Mouse (Mus musculus) MEL (cell line): ENCODE results near the gene Fsip1. TPM values are rescaled to one million over a fixed set of nuclear protein-coding genes. Genes with fewer than 3 reads are reported as not detected.
"Not testable (repeated sequence)": the region's sequence is repeated elsewhere in the genome, so short reads cannot be mapped to it uniquely, and the experiment has no call there.

ENCODE experiments used
- DNase-seq: peaks from one replicate; pipeline ENCODE4 v3.0.0; 2011; ENCODE audit warnings: low read depth, low spot score
- H3K27ac ChIP-seq: 2 replicates; pipeline ENCODE4 v1.5.1; 2012; ENCODE audit warnings: low read depth, mild to moderate bottlenecking, control low read depth, low read length, moderate library complexity; ENCODE audit not compliant: control insufficient read depth
- H3K27me3 ChIP-seq, 2 experiments: fragments of 150-350 bp in 1 of 2; sonication (generic) in 1 of 2; 2 replicates each; pipeline ENCODE4 v1.6.1; 2012; ENCODE audit warnings: low read length in 2 of 2, mild to moderate bottlenecking in 2 of 2, improper control_type of control experiment in 1 of 2, moderate library complexity in 1 of 2; ENCODE audit not compliant: insufficient read depth in 2 of 2, control insufficient read depth in 1 of 2
- H3K36me3 ChIP-seq, 2 experiments: 2 replicates each; pipeline ENCODE4 v1.6.1; 2012 to 2014; ENCODE audit warnings: low read length in 2 of 2, improper control_type of control experiment in 1 of 2, inconsistent platforms in 1 of 2, mild to moderate bottlenecking in 1 of 2; ENCODE audit not compliant: insufficient read depth in 2 of 2, control insufficient read depth in 1 of 2
- H3K4me1 ChIP-seq, 2 experiments: fragments of 150-350 bp in 1 of 2; sonication (generic) in 1 of 2; 2 replicates each; pipeline ENCODE4 v1.6.1; 2012; ENCODE audit warnings: low read length in 2 of 2, improper control_type of control experiment in 1 of 2, mild to moderate bottlenecking in 1 of 2; ENCODE audit not compliant: insufficient read depth in 2 of 2, control insufficient read depth in 1 of 2
- H3K4me3 ChIP-seq, 2 experiments: fragments of 150-350 bp in 1 of 2; sonication (generic) in 1 of 2; 2 replicates each; pipeline ENCODE4 v1.5.1; 2012; ENCODE audit warnings: low read depth in 2 of 2, low read length in 2 of 2, mild to moderate bottlenecking in 2 of 2, moderate library complexity in 2 of 2, control low read depth in 1 of 2, improper control_type of control experiment in 1 of 2; ENCODE audit not compliant: control insufficient read depth in 1 of 2, insufficient read depth in 1 of 2
- H3K79me2 ChIP-seq: 2 replicates; pipeline ENCODE4 v1.6.1; 2012; ENCODE audit warnings: mild to moderate bottlenecking, low read length, moderate library complexity; ENCODE audit not compliant: control insufficient read depth, poor library complexity, insufficient read depth
- H3K9ac ChIP-seq: 2 replicates; pipeline ENCODE4 v1.6.1; 2012; ENCODE audit warnings: low read depth, mild to moderate bottlenecking, control low read depth, low read length, moderate library complexity; ENCODE audit not compliant: control insufficient read depth, poor library complexity, severe bottlenecking
- H3K9me3 ChIP-seq: fragments of 150-350 bp; sonication (generic); replicated peaks from 2 replicates; pipeline ENCODE4 v1.6.1; 2012; ENCODE audit warnings: mild to moderate bottlenecking, low read length, improper control_type of control experiment, moderate library complexity; ENCODE audit not compliant: insufficient read depth
- CHD1 ChIP-seq: IDR thresholded peaks from 2 replicates; pipeline ENCODE4 v1.6.1; 2012; ENCODE audit warnings: low read depth, mild to moderate bottlenecking, inconsistent platforms, low read length, improper control_type of control experiment
- CTCF ChIP-seq, 3 experiments: IDR thresholded peaks in 2 of 3; conservative IDR thresholded peaks in 1 of 3; 2 replicates each; pipeline ENCODE4 v1.5.1; 2011 to 2012; ENCODE audit warnings: low read length in 3 of 3, low read depth in 2 of 3, mild to moderate bottlenecking in 2 of 3, improper control_type of control experiment in 1 of 3, inconsistent platforms in 1 of 3, mixed read lengths in 1 of 3, moderate library complexity in 1 of 3; ENCODE audit not compliant: control insufficient read depth in 1 of 3, insufficient read depth in 1 of 3, poor library complexity in 1 of 3, severe bottlenecking in 1 of 3
- E2F4 ChIP-seq: IDR thresholded peaks from 2 replicates; pipeline ENCODE4 v1.6.1; 2011; ENCODE audit warnings: low read depth, low read length, improper control_type of control experiment, borderline replicate concordance
- EP300 ChIP-seq, 2 experiments: IDR thresholded peaks; 2 replicates each; pipeline ENCODE4 v1.6.1; 2011; ENCODE audit warnings: improper control_type of control experiment in 2 of 2, low read length in 2 of 2, low read depth in 1 of 2, mild to moderate bottlenecking in 1 of 2
- ETS1 ChIP-seq: IDR thresholded peaks from 2 replicates; pipeline ENCODE4 v1.6.1; 2012; ENCODE audit warnings: low read depth, mild to moderate bottlenecking, inconsistent platforms, low read length, improper control_type of control experiment, moderate library complexity
- GATA1 ChIP-seq: IDR thresholded peaks from 2 replicates; pipeline ENCODE4 v1.6.1; 2011; ENCODE audit warnings: low read depth, low read length, improper control_type of control experiment
- JUND ChIP-seq: IDR thresholded peaks from 2 replicates; pipeline ENCODE4 v1.6.1; 2011; ENCODE audit warnings: low read depth, mild to moderate bottlenecking, improper control_type of control experiment, low read length
- MAFK ChIP-seq: IDR thresholded peaks from 2 replicates; pipeline ENCODE4 v1.6.1; 2011; ENCODE audit warnings: low read depth, mild to moderate bottlenecking, low read length, improper control_type of control experiment, borderline replicate concordance
- MAX ChIP-seq: IDR thresholded peaks from 2 replicates; pipeline ENCODE4 v1.6.1; 2011; ENCODE audit warnings: low read length, improper control_type of control experiment
- MEF2A ChIP-seq: IDR thresholded peaks from 2 replicates; pipeline ENCODE4 v1.6.1; 2014; ENCODE audit warnings: low read depth, mild to moderate bottlenecking, inconsistent platforms, low read length, improper control_type of control experiment; ENCODE audit not compliant: poor library complexity, insufficient replicate concordance, severe bottlenecking; ENCODE audit errors: extremely low read depth
- NELFE ChIP-seq: IDR thresholded peaks from 2 replicates; pipeline ENCODE4 v1.6.1; 2011; ENCODE audit warnings: low read depth, low read length, improper control_type of control experiment
- POLR2A ChIP-seq, 2 experiments: IDR thresholded peaks; 2 replicates each; pipeline ENCODE4 v1.6.1; 2011 to 2012; ENCODE audit warnings: low read length in 2 of 2, mild to moderate bottlenecking in 2 of 2, control low read depth in 1 of 2, improper control_type of control experiment in 1 of 2, low read depth in 1 of 2, moderate library complexity in 1 of 2; ENCODE audit not compliant: control insufficient read depth in 1 of 2, insufficient read depth in 1 of 2, poor library complexity in 1 of 2
- POLR2AphosphoS5 ChIP-seq: IDR thresholded peaks from 2 replicates; pipeline ENCODE4 v1.6.1; 2012; ENCODE audit warnings: low read depth, borderline replicate concordance, mild to moderate bottlenecking, inconsistent platforms, low read length, moderate library complexity, mixed read lengths
- RAD21 ChIP-seq: IDR thresholded peaks from 2 replicates; pipeline ENCODE4 v1.6.1; 2011; ENCODE audit warnings: mild to moderate bottlenecking, low read depth, low read length, improper control_type of control experiment
- RCOR1 ChIP-seq: IDR thresholded peaks from 2 replicates; pipeline ENCODE4 v1.6.1; 2012; ENCODE audit warnings: low read depth, mild to moderate bottlenecking, inconsistent platforms, low read length, improper control_type of control experiment
- TAL1 ChIP-seq: IDR thresholded peaks from 2 replicates; pipeline ENCODE4 v1.6.1; 2012; ENCODE audit warnings: mild to moderate bottlenecking, inconsistent platforms, low read length, moderate library complexity, mixed read lengths
- TBP ChIP-seq: IDR thresholded peaks from 2 replicates; pipeline ENCODE4 v1.8.0; 2011; ENCODE audit warnings: low read depth, low read length, improper control_type of control experiment
- TCF12 ChIP-seq: IDR thresholded peaks from 2 replicates; pipeline ENCODE4 v1.6.1; 2014; ENCODE audit warnings: low read depth, mild to moderate bottlenecking, inconsistent platforms, low read length, improper control_type of control experiment, moderate library complexity
- UBTF ChIP-seq: IDR thresholded peaks from 2 replicates; pipeline ENCODE4 v1.6.1; 2012; ENCODE audit warnings: low read depth, mild to moderate bottlenecking, inconsistent platforms, low read length, improper control_type of control experiment, moderate library complexity, borderline replicate concordance; ENCODE audit not compliant: insufficient read depth
- USF1 ChIP-seq: IDR thresholded peaks from 2 replicates; pipeline ENCODE4 v1.6.1; 2014; ENCODE audit warnings: low read depth, mild to moderate bottlenecking, inconsistent platforms, low read length, improper control_type of control experiment, moderate library complexity
- USF2 ChIP-seq, 2 experiments: IDR thresholded peaks; 2 replicates each; pipeline ENCODE4 v1.6.1; 2011 to 2012; ENCODE audit warnings: improper control_type of control experiment in 2 of 2, low read length in 2 of 2, borderline replicate concordance in 1 of 2, inconsistent platforms in 1 of 2, low read depth in 1 of 2, mild to moderate bottlenecking in 1 of 2; ENCODE audit not compliant: insufficient read depth in 1 of 2
- ZC3H11A ChIP-seq: IDR thresholded peaks from 2 replicates; pipeline ENCODE4 v1.6.1; 2012; ENCODE audit warnings: low read depth, mild to moderate bottlenecking, inconsistent platforms, low read length, improper control_type of control experiment
- ZMIZ1 ChIP-seq: IDR thresholded peaks from 2 replicates; pipeline ENCODE4 v1.6.1; 2012; ENCODE audit warnings: low read depth, mild to moderate bottlenecking, inconsistent platforms, low read length, improper control_type of control experiment, moderate library complexity
- polyA plus RNA-seq, 2 experiments: library from polyadenylated mRNA; stranded (reverse) in 1 of 2; unstranded in 1 of 2; fragments of >175 nt in 1 of 2; fragments of >200 nt in 1 of 2; gene quantifications; 2 replicates each; pipeline versions ENCODE4 v1.2.1 to v1.2.4; 2012; ENCODE audit warnings: low replicate concordance in 2 of 2, low read depth in 1 of 2; ENCODE audit not compliant: insufficient read length in 2 of 2, insufficient read depth in 1 of 2, missing spikeins in 1 of 2
- total RNA-seq: library from RNA; depleted of rRNA; stranded (reverse); fragments of 300-350 nt; gene quantifications from 2 replicates; pipeline ENCODE4 v1.2.3, GENCODE M21; 2012

The Fsip1 gene
- total and polyA plus RNA-seq, 3 experiments, result not detected

- Histone ChIP-seq H3K27ac (no peak overlapping the region), H3K9ac (no peak overlapping the region), H3K4me3 (no peak overlapping the region), H3K4me1 (no peaks in the 10 kb centered on the region), H3K9me3 (no peaks in the 10 kb centered on the region), H3K79me2 (no peaks in the 10 kb centered on the region), H3K27me3 (no peaks in the 10 kb centered on the region), H3K36me3 (no peaks in the 10 kb centered on the region)
- no peak for TF ChIP-seq ZC3H11A
- TF ChIP-seq UBTF, result no peak
- TF ChIP-seq POLR2A (IDR thresholded peaks at IDR 0.05; ENCODE audit: control insufficient read depth in 1 of 2, insufficient read depth in 1 of 2, low read depth in 1 of 2, low read length in 2 of 2, poor library complexity in 1 of 2), result no peak
- TF ChIP-seq TCF12, result no peak
- no peak for TF ChIP-seq RAD21
- no peak for TF ChIP-seq NELFE
- TF ChIP-seq EP300 (IDR thresholded peaks at IDR 0.05; ENCODE audit: low read depth in 1 of 2, low read length in 2 of 2), result no peak
- TF ChIP-seq JUND, result no peak
- TF ChIP-seq CTCF (IDR thresholded peaks at IDR 0.05 in 2 of 3, conservative IDR thresholded peaks at IDR 0.05 in 1 of 3; ENCODE audit: control insufficient read depth in 1 of 3, insufficient read depth in 1 of 3, low read depth in 2 of 3, low read length in 3 of 3, poor library complexity in 1 of 3, severe bottlenecking in 1 of 3), result no peak
- no peak for TF ChIP-seq MEF2A
- no peak for TF ChIP-seq RCOR1
- no peak for TF ChIP-seq TAL1
- TF ChIP-seq POLR2AphosphoS5, result no peak
- DNase-seq, result no peak
Observed at GRCm38 (mm10) chr2:118149855-118150563, 106.8 kb downstream of the Fsip1 start.

GRCm38 (mm10) chr2:118148321-118149142 lies 108.2 kb downstream of the Fsip1 start:
- no peaks in the 10 kb centered on the region for H3K27me3 ChIP-seq
- H3K4me3 ChIP-seq, result no peak overlapping the region
- no peak overlapping the region for H3K9ac ChIP-seq
- no peak for DNase-seq
- H3K79me2 ChIP-seq, result no peaks in the 10 kb centered on the region
- no peak overlapping the region for H3K27ac ChIP-seq
- no peaks in the 10 kb centered on the region for H3K4me1 ChIP-seq
- H3K36me3 ChIP-seq, result no peaks in the 10 kb centered on the region
- TF ChIP-seq POLR2A (IDR thresholded peaks at IDR 0.05; ENCODE audit: control insufficient read depth in 1 of 2, insufficient read depth in 1 of 2, low read depth in 1 of 2, low read length in 2 of 2, poor library complexity in 1 of 2) (no peak), USF1 (no peak), NELFE (no peak), USF2 (IDR thresholded peaks at IDR 0.05; ENCODE audit: borderline replicate concordance in 1 of 2, insufficient read depth in 1 of 2, low read depth in 1 of 2, low read length in 2 of 2) (no peak), E2F4 (no peak), MAX (no peak), EP300 (IDR thresholded peaks at IDR 0.05; ENCODE audit: low read depth in 1 of 2, low read length in 2 of 2) (no peak), JUND (no peak), TBP (no peak), MAFK (no peak), GATA1 (no peak), ZMIZ1 (no peak), RAD21 (no peak), CHD1 (no peak), ETS1 (no peak)
- no peaks in the 10 kb centered on the region for H3K9me3 ChIP-seq

- not testable (repeated sequence) for DNase-seq
Observed at GRCm38 (mm10) chr2:118147749-118148148, 109.0 kb downstream of the Fsip1 start.

More at GRCm38 (mm10) chr2:118147749-118148148, 109.0 kb downstream of the Fsip1 start:
- H3K9ac ChIP-seq, H3K4me1 ChIP-seq, H3K9me3 ChIP-seq, H3K27me3 ChIP-seq, H3K36me3 ChIP-seq, H3K79me2 ChIP-seq, H3K4me3 ChIP-seq, H3K27ac ChIP-seq: not testable (repeated sequence)
